Mouse (Mus musculus) heart, postnatal 0 days (tissue): ENCODE measurements at regions not wholly inside any gene's neighbourhood (a gene's known extent, or its start where the extent isn't known, plus 50 kb on each side); places are given as distances from the start of the nearest gene placed in this dataset.
"Not testable (repeated sequence)": the region's sequence is repeated elsewhere in the genome, so short reads cannot be mapped to it uniquely, and the experiment has no call there.

Source experiments
- ATAC-seq: fragments of 200-750 bp; cut with Nextera tagmentation; 2 replicates; pipeline ENCODE4 v1.8.0; 2017; ENCODE audit warnings: low read depth, moderate number of reproducible peaks, moderate library complexity; ENCODE audit not compliant: insufficient read depth
- DNase-seq: peaks from one replicate; pipeline ENCODE4 v3.0.0-alpha.2; 2016; ENCODE audit warnings: low spot score
- H3K27ac ChIP-seq: fragments of 300-500 bp; sonication (generic); 2 replicates; pipeline ENCODE4 v1.5.1; 2014; ENCODE audit warnings: low read depth, mild to moderate bottlenecking
- H3K27me3 ChIP-seq: fragments of 300-500 bp; sonication (generic); 2 replicates; pipeline ENCODE4 v1.6.1; 2014; ENCODE audit warnings: low read length, mixed read lengths; ENCODE audit not compliant: control insufficient read depth, insufficient read depth
- H3K36me3 ChIP-seq: fragments of 300-500 bp; sonication (generic); replicated peaks from 2 replicates; pipeline ENCODE4 v1.6.1; 2014; ENCODE audit warnings: low read length, mixed read lengths; ENCODE audit not compliant: control insufficient read depth, insufficient read depth
- H3K4me1 ChIP-seq: fragments of 300-500 bp; sonication (generic); 2 replicates; pipeline ENCODE4 v1.6.1; 2014; ENCODE audit warnings: antibody characterized with exemption; ENCODE audit not compliant: control insufficient read depth, insufficient read depth
- H3K4me2 ChIP-seq: fragments of 300-500 bp; sonication (generic); 2 replicates; pipeline ENCODE4 v1.6.1; 2014; ENCODE audit warnings: low read depth, mild to moderate bottlenecking, low read length, moderate library complexity
- H3K4me3 ChIP-seq: fragments of 300-500 bp; sonication (generic); 2 replicates; pipeline ENCODE4 v1.5.1; 2014; ENCODE audit warnings: low read depth, low read length
- H3K9ac ChIP-seq: fragments of 300-500 bp; sonication (generic); replicated peaks from 2 replicates; pipeline ENCODE4 v1.6.1; 2014; ENCODE audit warnings: low read depth, low read length, mixed read lengths
- H3K9me3 ChIP-seq: fragments of 300-500 bp; sonication (generic); replicated peaks from 2 replicates; pipeline ENCODE4 v1.6.1; 2016; ENCODE audit warnings: low read length; ENCODE audit not compliant: control insufficient read depth
- CTCF ChIP-seq: IDR thresholded peaks from 2 replicates; pipeline ENCODE4 v1.5.1; 2016; ENCODE audit warnings: antibody characterized with exemption, control low read depth, low read depth
- EP300 ChIP-seq: IDR thresholded peaks from 2 replicates; pipeline ENCODE4 v1.6.1; 2016; ENCODE audit warnings: antibody characterized with exemption, low read depth
- WGBS: fragments of 180-500 bp; shearing (Covaris S2); extraction: QIAGEN DNeasy Blood & Tissue Kit; methylation state at CpG from one replicate; pipeline ENCODE4 v1.1.7; 2014; 5-methylcytosine and 5-hydroxymethylcytosine counted together

DNA sequence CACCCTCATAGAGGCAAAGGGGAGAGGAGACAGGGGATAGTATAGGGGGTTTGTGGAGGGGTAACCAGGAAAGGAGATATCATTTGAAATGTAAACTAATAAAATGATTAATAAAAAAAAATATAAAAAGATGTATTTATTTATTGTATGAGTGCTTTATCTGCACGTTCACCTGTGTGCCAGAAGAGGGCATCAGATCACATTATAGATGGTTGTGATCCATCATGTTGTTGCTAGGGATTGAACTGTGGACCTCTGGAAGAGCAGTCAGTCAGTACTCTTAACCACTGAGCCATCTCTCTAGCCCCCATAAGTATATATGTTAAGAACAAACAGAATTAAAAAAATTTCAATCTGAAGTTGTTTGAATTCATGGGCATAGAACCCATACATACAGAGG, 69.4 kb upstream of the Max start:
- no peak for TF ChIP-seq CTCF
- no peak for TF ChIP-seq EP300
- H3K27me3 ChIP-seq: no peaks in the 10 kb centered on the region
- no peak overlapping the region for H3K9ac ChIP-seq
- 65% methylated on average over 1 of the region's 1 CpGs for WGBS
- H3K4me1 ChIP-seq: no peaks in the 10 kb centered on the region
- no peaks in the 10 kb centered on the region for H3K36me3 ChIP-seq
- no peak overlapping the region for H3K27ac ChIP-seq
- no peak overlapping the region for H3K4me2 ChIP-seq
- H3K9me3 ChIP-seq: no peaks in the 10 kb centered on the region
- no peak for DNase-seq
- ATAC-seq: no peak
- no peak overlapping the region for H3K4me3 ChIP-seq

- Histone ChIP-seq H3K9me3 (no peaks in the 10 kb centered on the region), H3K36me3 (no peaks in the 10 kb centered on the region), H3K4me3 (no peak overlapping the region), H3K27ac (no peak overlapping the region), H3K9ac (no peak overlapping the region), H3K4me1 (no peaks in the 10 kb centered on the region), H3K27me3 (no peaks in the 10 kb centered on the region), H3K4me2 (no peak overlapping the region)
- ATAC-seq (peak; percentile 33; the same call in 1 of the 2 replicates), DNase-seq (no peak)
- TF ChIP-seq EP300 (no peak), CTCF (no peak)
- WGBS: 43% methylated on average over 7 of the region's 7 CpGs
These were observed 63.5 kb upstream of the Max start for GRCm38 (mm10) chr12:77025431-77025879.

DNA sequence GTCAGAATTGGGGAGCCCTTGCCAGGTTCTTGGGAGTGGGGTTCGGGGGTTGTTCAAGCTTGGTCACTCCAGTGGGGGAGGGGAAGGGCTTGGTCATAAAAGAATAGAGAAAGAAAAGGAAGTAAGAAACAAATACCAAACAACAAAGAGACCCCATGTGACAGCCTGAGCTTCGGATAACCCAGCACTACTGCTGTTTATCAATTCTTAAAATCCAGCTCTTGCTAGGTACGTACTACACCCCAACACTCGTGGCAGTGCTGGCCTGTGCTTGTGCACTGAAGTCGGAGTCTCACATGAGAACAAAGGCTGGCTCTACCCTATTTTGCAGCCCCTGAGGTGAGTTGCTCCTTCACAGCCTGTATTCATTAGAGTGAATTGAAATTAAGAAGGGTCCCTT, 60.5 kb upstream of the Max start:
- WGBS: 63% methylated on average over 5 of the region's 5 CpGs
- TF ChIP-seq CTCF (no peak), EP300 (no peak)
- no peaks in the 10 kb centered on the region for H3K27me3 ChIP-seq
- ATAC-seq (no peak), DNase-seq (no peak)
- no peak overlapping the region for H3K4me3 ChIP-seq
- H3K4me2 ChIP-seq: no peak overlapping the region
- H3K9me3 ChIP-seq: no peaks in the 10 kb centered on the region
- no peaks in the 10 kb centered on the region for H3K36me3 ChIP-seq
- no peaks in the 10 kb centered on the region for H3K4me1 ChIP-seq
- H3K9ac ChIP-seq: no peak overlapping the region
- H3K27ac ChIP-seq: no peak overlapping the region

DNA sequence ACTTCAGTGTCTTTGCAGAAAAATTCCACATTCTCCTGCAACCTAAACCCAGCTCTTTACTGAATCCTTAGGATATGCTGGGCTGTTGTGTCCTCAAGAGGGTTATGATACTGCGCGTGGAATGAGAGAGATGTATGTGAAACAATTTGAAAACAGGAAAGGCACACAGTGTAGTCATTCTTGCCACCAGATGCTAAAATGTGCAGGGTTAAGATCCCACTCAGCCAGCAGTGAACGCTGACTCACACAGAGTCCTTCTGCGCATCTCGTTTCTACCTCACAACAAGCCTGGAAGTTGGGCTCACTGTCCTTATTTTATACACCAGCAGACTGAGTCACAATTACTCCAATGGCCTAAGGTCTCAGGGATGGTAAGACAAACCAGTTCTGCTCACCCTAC, 59.9 kb upstream of the Max start:
- H3K4me2 ChIP-seq: no peak overlapping the region
- ATAC-seq (no peak), DNase-seq (no peak)
- TF ChIP-seq EP300 (no peak), CTCF (no peak)
- H3K4me3 ChIP-seq: no peak overlapping the region
- H3K9me3 ChIP-seq: no peaks in the 10 kb centered on the region
- H3K27me3 ChIP-seq: no peaks in the 10 kb centered on the region
- H3K36me3 ChIP-seq: no peaks in the 10 kb centered on the region
- no peak overlapping the region for H3K27ac ChIP-seq
- H3K9ac ChIP-seq: no peak overlapping the region
- H3K4me1 ChIP-seq: no peaks in the 10 kb centered on the region
- 80% methylated on average over 5 of the region's 5 CpGs for WGBS

GRCm38 (mm10) chr12:77019708-77020511, 57.9 kb upstream of the Max start:
- Histone ChIP-seq H3K27me3 (no peaks in the 10 kb centered on the region), H3K4me2 (no peak overlapping the region), H3K4me1 (no peaks in the 10 kb centered on the region), H3K4me3 (no peak overlapping the region), H3K9ac (no peak overlapping the region), H3K36me3 (no peaks in the 10 kb centered on the region), H3K27ac (no peak overlapping the region), H3K9me3 (no peaks in the 10 kb centered on the region)
- DNase-seq (no peak), ATAC-seq (peak; percentile 33; the same call in 1 of the 2 replicates)
- TF ChIP-seq EP300: no peak
- TF ChIP-seq CTCF: no peak
- 47% methylated on average over 14 of the region's 14 CpGs for WGBS

GRCm38 (mm10) chr12:77019148-77019547, 57.1 kb upstream of the Max start:
- not testable (repeated sequence) for H3K4me3 ChIP-seq, H3K27me3 ChIP-seq, DNase-seq, H3K36me3 ChIP-seq, ATAC-seq, H3K9me3 ChIP-seq, H3K9ac ChIP-seq, H3K27ac ChIP-seq, H3K4me1 ChIP-seq, H3K4me2 ChIP-seq
- WGBS: 36% methylated on average over 2 of the region's 2 CpGs
